Mouse (Mus musculus): ENCODE measurements around the gene Crygd.
"Not testable (repeated sequence)": the region's sequence is repeated elsewhere in the genome, so short reads cannot be mapped to it uniquely, and the experiment has no call there.

Crygd gene

DNA sequence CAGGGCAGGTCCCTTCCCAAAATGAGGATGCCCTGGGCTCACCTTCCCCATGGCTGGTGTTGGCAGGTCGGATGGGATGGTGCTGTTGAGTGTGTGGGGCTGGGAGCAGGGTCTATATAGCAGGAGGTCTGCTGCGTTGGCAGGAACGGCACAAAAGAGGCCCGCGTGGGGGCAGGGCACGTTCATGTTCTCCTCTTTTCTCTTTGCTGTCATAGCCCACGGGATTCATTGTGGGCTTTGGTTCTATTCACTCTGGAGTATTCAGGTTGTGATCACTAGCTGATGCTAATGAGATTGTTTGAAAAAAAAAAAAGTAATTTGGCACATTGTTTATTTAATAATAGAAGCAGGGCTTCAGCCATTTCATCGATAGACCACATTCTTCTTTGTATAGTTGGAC, at the start of gene Crygd:
Gene Crygd (minus strand): TSS at position 101 of the 400 bp plus-strand sequence.
- DNase-seq: no peak

DNA sequence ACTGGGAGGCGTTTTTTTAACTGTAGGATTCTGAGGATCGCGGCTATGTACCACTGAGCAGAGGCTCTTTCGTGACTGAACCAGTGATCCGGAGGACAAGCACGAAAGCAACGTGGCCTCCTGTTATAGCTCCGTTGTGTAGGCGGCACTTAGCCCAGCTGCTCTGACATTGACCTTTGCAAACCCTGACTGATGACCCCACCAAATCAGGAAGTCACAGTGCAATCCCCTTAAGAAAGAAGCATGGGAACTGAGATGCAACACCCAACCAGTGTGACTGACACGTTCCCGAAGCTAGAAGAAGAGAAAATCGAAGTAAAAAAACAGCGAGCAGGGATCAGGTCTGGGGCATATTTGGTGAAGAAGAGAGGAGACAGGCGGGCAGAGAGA, 49.5 kb upstream of the Crygd start:
- DNase-seq: no peak

DNA sequence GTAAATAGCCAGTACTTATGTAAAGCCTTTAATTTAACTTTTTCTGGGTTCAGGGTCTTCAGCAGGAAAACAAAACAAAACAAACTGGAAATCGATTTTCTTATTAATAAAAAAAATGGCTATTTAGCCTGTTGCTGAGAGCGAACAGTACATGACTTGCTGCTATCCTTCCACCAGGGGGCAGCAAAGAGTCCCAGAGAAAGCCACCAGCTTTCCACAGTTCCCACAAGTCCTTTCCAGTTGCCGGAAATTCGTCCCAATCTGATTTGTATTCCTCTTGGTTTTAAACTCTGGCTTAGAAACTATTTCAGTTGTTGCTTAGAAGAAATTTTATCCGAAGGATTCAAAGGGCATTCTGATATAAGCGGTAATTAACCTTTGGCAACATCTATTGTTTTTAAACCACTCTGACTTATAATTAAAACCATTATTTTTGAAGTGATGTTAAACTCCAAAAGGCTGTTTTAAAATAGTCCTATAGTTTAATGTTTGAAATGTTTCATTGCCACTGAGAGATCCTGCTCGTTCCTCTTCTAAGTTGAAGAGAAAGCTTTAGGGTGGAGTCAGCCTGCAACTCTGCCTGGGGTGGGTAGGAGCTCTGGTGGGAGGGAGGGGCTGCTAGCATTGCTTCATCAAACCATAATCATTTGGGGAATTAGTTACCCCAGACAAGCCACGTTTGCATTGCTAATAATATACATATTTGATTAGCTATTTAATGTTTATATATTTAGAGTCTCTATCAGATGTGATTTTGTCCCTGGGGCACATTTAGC, 49.0 kb upstream of the Crygd start:
- DNase-seq: peak; percentile 75

DNA sequence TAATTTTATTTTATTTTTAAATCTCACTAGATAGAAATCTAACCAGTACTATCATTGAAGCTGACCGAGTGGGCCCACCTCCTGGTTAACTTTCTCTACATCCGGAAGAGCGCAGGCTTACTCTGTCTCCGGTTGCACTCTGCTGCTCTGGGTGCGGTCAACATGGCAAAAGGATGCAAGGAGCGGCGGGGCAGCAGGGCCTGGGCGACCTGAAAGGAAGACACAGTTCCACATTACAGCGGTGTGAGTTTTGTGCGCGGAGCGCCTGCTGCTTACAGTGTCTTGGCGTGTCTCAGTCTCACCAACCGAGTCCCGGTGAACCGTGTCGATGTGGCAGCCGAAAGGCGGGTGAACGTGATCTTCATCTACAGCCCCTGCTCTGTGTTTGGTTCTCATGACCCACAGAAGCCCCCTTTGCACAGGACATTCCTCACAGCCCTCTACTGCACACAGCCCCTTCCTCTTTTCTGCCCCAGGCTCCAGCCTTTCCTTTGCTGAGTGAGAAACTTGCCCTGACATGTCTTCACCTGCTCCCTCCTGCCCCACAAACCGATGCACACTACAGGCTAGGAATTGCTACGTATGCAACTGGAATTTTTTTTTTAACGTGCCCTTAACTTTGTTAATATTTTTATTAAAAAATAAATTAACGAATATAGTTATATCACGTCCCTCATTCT, 46.6 kb upstream of the Crygd start:
- no peak for DNase-seq

DNA sequence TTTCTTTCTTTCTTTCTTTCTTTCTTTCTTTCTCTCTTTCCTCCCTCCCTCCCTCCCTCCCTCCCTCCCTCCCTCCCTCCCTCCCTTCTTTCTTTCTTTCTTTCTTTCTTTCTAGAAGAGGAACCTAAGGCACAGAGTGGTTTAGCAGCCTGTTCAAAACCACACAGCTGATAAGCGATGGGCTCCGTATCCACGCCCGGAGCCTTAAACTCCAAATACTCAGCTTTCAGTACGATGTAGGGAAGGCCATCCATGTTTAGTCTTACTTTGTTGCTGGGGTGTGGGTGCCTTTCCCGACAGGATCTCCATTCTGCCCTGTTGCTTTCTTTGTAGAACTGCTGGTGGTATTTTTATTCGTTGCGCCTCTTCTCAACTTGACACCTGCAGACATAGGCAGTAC, 45.9 kb upstream of the Crygd start:
- DNase-seq: no peak

DNA sequence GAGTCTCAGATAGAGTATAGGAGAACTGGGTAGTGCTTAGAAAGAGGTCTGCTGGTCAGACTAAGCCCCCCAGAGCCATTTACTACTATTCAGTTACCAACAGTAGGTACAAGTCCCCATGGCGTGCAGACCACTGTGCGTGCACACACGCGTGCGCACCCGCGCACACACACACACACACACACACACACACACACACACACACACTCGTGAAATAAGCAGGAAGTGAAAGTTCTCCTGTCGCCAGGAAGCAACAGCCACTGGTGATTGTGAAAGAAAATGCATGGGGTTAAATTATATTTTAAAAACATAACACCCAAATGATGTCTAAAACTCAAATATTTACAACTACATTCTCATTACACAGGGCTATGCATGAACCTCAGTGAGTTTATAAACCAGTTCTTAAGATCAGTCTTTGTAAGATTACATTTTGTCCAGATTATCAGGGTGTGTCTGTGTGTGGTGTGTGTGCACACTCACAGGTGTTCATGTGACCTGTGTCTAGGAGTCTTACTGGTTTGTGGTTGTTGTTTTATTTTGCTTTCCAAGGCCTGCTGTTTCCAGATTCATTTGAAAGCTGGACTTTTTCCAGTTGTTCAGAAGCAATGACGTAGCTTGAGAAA, 44.5 kb upstream of the Crygd start:
- DNase-seq: no peak

DNA sequence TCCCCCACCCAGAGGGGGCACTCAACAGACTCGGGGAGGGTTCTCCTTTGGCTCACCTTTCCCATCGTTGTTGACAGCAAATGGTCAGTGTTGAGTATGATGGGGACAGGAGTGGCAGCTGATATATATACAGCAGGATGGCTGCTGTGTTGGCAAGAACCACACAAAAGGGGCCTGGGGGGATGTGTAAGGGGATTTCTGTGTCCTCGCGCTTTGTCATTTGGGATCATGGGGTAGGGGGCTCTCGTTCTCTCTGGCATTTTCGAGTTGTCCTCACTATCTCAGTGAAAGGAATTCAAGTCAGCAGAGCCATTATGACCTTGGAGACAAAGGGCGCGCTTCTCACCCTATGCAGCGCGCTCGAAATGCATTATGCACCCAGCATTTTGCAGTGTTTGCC, 40.0 kb upstream of the Crygd start, which contains the start of gene Cryga:
Gene Cryga (minus strand): TSS at position 101 of the 400 bp plus-strand sequence.
- DNase-seq: no peak

DNA sequence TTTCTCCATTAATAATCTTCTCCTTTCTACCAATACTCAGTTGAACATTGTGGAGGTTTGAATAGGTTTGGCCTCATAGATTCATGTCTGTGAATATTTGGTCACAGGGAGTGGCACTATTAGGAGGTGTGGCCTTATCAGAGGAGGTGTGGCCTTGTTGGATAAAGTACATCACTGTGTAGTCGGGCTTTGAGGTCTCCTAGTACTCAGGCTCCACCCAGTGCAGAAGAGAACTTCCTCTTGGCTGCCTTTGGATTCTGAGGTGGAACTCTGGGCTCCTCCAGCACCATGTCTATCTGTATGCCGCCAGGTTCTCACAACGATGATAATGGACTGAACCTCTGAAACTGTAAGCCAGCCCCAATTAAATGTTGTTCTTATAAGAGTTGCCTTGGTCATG, 33.7 kb upstream of the Crygd start:
- DNase-seq: no peak

DNA sequence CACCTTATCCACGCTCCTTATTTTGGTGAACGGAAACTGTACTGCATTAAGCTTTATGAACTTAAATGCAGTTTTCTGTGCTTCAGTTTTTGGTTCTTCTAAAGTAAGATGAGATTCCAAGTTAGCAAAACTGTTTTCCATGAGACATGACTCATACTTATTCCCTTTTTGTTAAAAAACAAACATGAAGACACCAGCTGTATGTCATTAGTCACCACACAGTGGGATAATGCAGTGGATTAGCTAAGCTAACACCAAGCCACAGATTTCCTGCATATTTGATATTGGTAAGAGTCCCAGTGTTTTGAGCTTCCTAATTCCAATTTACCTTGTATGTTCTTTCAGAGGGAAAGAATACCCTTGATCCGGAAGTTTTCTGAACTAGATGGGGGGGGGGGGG, 28.3 kb upstream of the Crygd start:
- no peak for DNase-seq

DNA sequence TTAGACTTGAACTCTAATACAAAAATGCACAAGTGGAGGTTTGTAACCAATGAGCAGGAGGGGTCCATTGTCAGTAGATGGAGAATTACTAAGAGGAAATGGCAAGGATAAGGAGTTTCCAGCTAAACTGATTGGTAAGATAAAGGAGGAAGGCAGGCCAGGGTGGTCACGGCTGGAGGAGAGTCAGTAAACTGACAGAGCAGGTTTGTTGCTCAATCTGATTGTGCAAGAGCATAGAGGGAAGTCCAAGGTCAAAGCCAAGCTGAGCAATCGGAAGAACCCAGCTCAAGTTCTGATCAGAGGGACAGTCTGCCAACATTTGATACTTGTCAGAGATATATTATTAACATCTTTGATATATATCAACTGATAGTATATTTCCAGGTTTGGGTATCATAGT, 27.1 kb upstream of the Crygd start:
- no peak for DNase-seq

DNA sequence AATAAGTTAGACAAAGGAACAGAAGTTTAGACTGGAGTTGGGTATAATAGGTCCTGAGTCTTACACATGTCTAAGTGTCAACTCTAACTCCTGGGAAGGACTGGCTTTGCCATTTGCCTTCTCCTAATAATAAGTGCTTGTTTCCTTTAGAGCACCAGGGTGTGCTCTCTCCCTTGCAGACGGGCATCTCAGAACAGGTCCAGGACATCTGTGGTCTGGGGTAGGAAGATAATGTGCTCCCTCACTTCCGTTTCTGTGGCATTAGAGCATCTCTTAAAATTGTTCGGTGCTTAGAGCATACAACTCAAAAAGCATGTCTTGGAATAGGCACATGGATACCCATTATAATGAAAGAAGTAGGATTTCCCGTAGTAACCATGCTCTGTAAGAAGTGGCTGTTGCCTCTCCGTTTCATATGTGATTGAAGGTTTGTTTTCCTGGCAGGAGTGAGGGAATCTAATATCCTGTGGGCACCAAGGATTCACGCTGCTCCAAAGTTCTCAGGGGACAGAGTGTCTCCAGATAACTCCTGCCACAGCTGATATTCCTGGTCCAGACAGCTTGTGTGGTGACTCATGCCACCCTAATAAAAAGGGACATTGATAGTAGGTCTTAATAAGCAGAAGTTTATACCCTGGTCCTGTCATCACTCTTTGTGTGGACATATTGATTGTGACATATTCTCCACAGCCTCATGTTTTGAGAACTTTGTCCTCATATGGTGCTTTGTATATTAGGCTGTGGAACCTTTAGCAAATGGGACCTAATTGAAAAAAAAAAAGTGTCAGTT, 25.5 kb upstream of the Crygd start:
- no peak for DNase-seq

DNA sequence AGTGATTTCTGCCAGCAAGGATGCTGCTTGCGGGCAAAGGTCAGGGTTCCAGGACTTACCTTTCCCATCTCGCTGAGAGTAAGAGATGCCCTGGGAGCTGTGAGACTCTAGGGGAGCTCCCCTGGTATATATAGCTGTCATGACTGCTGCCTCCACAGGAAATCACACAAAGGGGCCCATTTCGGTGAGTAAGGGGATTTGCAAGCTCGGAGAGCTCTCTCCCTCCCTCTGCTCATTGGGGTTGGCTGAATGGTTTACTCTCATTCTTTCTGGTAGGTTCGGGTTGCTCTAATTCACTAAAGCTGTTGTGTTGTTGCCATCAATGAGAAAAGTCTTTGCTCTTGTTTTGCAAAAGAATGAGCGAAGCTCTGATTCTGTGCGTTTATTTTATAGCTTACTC, 18.9 kb upstream of the Crygd start, which contains the start of gene Crygb:
Gene Crygb (minus strand): TSS at position 101 of the 400 bp plus-strand sequence.
- DNase-seq: no peak

DNA sequence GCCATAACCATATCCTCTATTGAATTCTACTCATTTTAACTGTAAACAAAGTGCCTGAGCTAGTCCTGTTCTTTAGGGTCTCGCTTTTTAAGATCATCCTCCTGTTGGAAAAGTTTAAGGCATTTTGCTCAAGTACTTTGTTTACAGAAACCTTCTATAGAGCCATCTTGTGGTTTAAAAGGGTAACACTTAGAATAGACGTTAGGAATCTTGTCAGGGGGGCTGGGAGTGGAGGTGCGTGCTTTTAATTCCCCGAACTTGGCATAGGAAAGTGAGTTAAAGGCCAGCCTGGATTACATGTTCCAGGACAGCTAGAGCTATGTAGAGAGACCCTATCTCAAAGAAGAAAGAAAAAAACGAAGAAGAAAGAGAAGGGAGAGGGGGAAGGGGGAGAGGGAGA, 12.4 kb upstream of the Crygd start:
- no peak for DNase-seq

DNA sequence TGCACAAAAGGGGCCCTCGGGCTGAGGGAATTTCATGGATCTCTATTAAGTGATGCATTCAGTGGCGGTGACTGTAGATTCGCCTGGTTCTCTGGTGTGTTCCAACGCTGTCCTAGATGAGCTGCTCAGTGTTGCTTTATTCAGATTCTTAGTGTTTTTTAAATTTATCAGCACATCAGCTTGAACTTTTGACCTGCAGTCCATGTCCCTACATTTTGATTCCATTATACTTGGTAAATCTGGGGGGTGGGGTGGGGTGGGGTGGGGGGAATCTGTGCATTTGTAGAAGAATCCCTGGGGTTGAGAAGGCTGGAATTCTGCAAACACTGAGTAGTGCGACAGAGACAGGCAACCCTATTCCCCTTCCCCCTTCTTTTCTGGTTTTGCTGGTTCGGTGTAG, 10.3 kb upstream of the Crygd start, which contains the start of gene Crygc:
Gene Crygc (minus strand): TSS at position 101 of the 400 bp plus-strand sequence.
- no peak for DNase-seq

DNA sequence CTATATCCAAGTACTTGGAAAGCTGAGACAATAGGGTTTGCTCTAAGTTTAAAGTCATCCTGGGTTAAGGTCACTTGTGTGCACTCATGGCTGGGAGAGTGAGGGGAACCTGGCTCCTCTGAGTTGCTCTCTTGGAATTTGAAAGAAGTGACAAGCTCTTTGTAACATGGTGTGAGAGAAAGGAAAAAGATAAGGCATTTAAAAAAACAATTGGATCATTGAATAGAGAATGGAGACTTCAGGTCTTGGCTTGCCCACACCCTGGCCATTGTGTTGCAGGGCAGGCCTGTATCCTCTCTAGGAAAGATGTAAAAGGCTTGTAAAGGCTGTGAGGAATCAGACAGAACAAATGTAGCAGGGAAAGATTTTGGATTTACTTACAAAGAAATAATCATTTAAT, 4.6 kb upstream of the Crygd start:
- no peak for DNase-seq

DNA sequence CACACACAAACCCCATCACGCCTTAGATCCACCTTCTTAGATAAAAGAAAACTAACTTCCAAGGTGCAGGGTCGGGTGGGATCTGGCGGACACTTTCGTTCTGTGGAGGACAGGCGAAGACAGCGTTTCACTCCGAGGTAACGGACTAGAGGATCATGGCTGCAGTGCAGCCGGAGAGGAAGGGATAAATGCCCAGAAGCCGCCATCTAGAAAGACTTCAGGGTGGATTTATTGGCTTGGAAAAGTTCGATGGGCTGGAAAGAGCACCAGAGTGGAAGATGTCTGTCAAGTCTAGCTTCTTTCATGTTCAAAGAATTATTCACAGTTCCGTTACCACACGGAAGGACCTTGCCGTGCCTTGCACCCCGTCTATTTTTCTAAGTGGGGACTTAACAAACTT, 949 bp upstream of the Crygd start:
- DNase-seq: no peak

DNA sequence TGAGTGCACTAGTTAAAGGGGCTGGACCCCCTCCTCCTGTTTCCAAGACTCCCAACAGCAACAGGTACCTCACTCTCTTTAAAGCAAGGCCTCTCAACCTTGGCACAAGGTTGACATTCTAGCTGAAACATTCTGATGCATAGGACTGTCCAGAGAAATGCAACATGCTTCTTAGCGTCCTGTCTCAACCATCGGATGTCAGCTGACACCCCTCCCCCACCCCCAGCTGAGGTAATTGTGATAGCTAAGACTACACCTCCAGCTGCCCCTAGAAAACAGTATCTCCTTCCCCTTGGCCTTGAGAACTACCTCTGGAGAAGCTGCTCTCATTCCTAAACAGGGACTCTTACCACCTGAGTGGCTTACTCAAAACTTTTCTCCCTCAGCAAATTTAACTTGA, 11.1 kb downstream of the Crygd start:
- no peak for DNase-seq

DNA sequence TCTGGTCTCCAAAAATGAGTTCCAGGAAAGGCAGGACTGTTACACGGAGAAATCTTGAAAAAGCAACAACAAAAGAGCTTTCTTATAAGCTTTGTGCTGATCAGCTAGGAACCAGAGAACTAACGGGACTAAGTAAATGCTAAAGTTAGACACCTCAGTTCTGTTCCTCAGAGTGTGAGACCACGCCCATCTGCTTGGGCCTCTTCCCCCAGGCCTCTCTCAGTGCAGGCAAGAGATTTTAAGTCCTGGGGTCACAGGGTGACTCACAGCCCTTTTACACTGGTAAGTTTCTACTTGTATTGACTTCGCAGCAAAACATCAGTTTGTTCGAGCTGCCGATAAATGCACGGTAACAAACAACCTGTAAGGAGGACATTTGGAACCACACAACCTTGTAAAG, 11.6 kb downstream of the Crygd start:
- DNase-seq: no peak

DNA sequence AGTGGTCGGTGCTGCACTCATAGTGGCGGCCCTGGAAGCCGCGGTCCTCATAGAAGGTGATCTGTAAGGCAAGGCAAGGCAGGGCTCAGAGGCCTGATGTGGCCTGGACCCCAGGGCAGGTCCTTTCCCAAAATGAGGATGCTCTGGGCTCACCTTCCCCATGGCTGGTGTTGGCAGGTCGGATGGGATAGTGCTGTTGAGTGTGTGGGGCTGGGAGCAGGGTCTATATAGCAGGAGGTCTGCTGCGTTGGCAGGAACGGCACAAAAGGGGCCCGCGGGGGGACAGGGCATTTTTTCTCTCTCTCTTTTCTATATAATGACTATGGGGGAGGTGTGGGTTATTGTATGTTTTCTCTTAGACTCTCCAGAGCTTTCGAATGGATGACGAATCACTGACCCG, 12.3 kb downstream of the Crygd start, which contains the start of gene Cryge:
Gene Cryge (minus strand): TSS at position 198 of the 400 bp plus-strand sequence.
- DNase-seq: not testable (repeated sequence)

DNA sequence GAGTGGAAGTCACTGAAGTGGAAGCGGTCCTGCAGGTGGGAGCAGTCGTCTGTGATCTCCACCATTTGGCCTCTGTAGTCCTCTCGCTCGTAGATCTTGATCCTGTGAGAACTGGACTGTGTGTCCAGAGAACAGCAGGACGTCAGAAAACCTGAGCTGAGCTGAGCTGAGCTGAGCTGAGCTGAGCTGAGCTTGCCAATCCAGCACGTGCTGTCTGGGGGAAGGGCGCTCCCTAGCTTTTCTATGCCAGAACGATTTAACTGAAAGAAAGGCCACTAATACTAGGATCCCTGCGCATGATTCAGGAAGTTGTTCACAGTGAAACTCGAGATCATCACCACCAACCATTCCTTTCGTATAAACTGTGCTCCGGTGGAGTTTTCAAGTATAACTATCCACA, 14.5 kb downstream of the Crygd start:
- DNase-seq: peak; percentile 9

DNA sequence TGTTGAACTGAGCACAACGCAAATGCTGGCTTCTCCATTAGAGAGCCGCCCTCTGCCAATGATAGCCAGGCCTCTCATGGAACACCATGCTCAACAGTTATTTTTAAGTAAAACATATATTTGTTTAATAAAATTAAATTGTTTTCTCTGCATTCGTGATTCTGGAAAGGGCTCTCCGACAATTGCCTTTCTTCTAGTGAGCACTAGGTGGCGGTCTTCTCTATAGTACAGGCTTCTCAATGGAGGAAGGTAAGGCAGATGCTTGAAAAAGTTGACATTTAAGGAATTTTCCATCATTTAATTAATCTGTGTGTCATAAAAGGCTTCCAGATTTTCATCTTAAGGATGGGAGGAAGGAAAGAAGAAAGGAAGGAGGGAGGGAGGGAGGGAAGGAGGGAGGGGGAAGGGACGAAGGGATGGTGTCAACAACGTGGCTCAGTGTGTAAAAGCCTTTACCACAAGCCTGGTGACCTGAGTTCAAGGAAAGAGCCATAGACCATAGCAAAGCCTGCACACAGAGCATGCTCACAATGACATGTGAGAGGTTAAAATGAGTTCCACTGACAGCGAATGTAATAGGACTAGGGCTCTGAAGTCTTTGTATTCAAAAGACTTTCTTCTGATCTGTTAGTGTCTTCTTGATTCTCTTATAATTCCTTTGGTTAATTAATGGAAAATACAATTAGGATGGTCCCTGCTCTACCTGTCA, 16.7 kb downstream of the Crygd start:
- DNase-seq: peak; percentile 12

DNA sequence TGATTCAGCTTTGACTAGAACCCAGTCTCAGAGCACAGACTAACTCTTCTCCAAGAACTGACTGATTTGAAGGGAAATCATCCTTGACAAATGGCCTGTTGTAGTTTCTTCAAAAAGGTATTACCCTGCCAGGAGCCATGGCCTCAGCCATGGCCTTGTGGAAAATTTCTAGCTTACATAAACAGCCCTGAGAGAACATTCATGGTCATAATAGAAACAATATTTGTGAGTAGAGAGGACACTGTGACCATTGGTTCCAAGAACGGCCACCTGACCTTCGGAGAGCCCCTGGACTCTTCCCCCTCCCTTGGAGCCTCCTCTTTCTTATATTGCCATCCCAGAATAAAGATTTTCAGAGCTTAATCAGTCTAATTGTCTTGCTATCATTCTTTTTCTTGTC, 19.8 kb downstream of the Crygd start:
- DNase-seq: no peak

All from right cerebral cortex, postnatal 14 days (tissue).